Mouse (Mus musculus) hindbrain, embryonic 15.5 days (tissue): ENCODE data around the gene Mif4gd. TPM values are rescaled to one million over a fixed set of nuclear protein-coding genes. Genes with fewer than 3 reads are reported as not detected.
A peak's percentile ranks its signal among the peaks of the same experiment; 100 is the strongest.

ENCODE experiments used
- ATAC-seq: fragments of 200-750 bp; cut with Nextera tagmentation; 2 replicates; pipeline ENCODE4 v1.8.0; 2017; ENCODE audit warnings: low read depth, moderate number of reproducible peaks, moderate TSS enrichment; ENCODE audit not compliant: low FRiP score
- H3K27ac ChIP-seq: fragments of 300-500 bp; sonication (generic); replicated peaks from 2 replicates; pipeline ENCODE4 v1.5.1; 2015; ENCODE audit warnings: mild to moderate bottlenecking, inconsistent platforms
- H3K27me3 ChIP-seq: fragments of 300-500 bp; sonication (generic); 2 replicates; pipeline ENCODE4 v1.6.1; 2015; ENCODE audit warnings: control low read depth, inconsistent platforms
- H3K36me3 ChIP-seq: fragments of 300-500 bp; sonication (generic); 2 replicates; pipeline ENCODE4 v1.6.1; 2015; ENCODE audit warnings: control low read depth, inconsistent platforms
- H3K4me1 ChIP-seq: fragments of 300-500 bp; sonication (generic); replicated peaks from 2 replicates; pipeline ENCODE4 v1.6.1; 2015; ENCODE audit warnings: control low read depth, inconsistent platforms
- H3K4me2 ChIP-seq: fragments of 300-500 bp; sonication (generic); 2 replicates; pipeline ENCODE4 v1.6.1; 2015; ENCODE audit warnings: moderate library complexity, mild to moderate bottlenecking, inconsistent platforms
- H3K4me3 ChIP-seq: fragments of 300-500 bp; sonication (generic); 2 replicates; pipeline ENCODE4 v1.5.1; 2015; ENCODE audit warnings: mild to moderate bottlenecking, inconsistent platforms
- H3K9ac ChIP-seq: fragments of 300-500 bp; sonication (generic); 2 replicates; pipeline ENCODE4 v1.6.1; 2015; ENCODE audit warnings: inconsistent platforms
- H3K9me3 ChIP-seq: fragments of 300-500 bp; sonication (generic); 2 replicates; pipeline ENCODE4 v1.6.1; 2016; ENCODE audit warnings: control low read depth, inconsistent platforms
- WGBS: fragments of 180-500 bp; shearing (Covaris S2); methylation state at CpG from one replicate; pipeline ENCODE4 v1.1.7; 2015; 5-methylcytosine and 5-hydroxymethylcytosine counted together
- polyA plus RNA-seq: library from polyadenylated mRNA; unstranded; fragments of >200 nt; fragmentation: Nextera tagmentation; extraction: Ambion mirVana; gene quantifications from 2 replicates; pipeline ENCODE4 v1.2.1, GENCODE M21; 2015

The Mif4gd gene
- polyA plus RNA-seq, 1 experiment from 2014 or later, result 13.9 TPM

- H3K4me2 ChIP-seq, result no peak overlapping the region
- H3K4me3 ChIP-seq, result no peak overlapping the region
- no peak for ATAC-seq
- H3K36me3 ChIP-seq, result no peaks in the 10 kb centered on the region
- no peak overlapping the region for H3K27ac ChIP-seq
- no peaks in the 10 kb centered on the region for H3K27me3 ChIP-seq
- no peak overlapping the region for H3K9ac ChIP-seq
- 16% methylated on average over 3 of the region's 3 CpGs for WGBS
- no peaks in the 10 kb centered on the region for H3K9me3 ChIP-seq
- H3K4me1 ChIP-seq, result peaks cover 16% of the 10 kb centered on the region
Measured at GRCm38 (mm10) chr11:115631505-115631890, 18.7 kb upstream of the Mif4gd start.

- Histone ChIP-seq H3K27me3 (no peaks in the 10 kb centered on the region), H3K4me3 (no peak overlapping the region), H3K4me1 (peaks cover 23% of the 10 kb centered on the region), H3K27ac (no peak overlapping the region), H3K9me3 (no peaks in the 10 kb centered on the region), H3K4me2 (no peak overlapping the region), H3K36me3 (no peaks in the 10 kb centered on the region), H3K9ac (no peak overlapping the region)
- ATAC-seq, result no peak
- WGBS, result 50% methylated on average over 16 of the region's 16 CpGs
Measured at GRCm38 (mm10) chr11:115630532-115631504, 18.0 kb upstream of the Mif4gd start.

- Histone ChIP-seq H3K4me1 (peaks cover 23% of the 10 kb centered on the region), H3K36me3 (no peaks in the 10 kb centered on the region), H3K9me3 (no peaks in the 10 kb centered on the region), H3K4me2 (no peak overlapping the region), H3K9ac (no peak overlapping the region), H3K27ac (no peak overlapping the region), H3K27me3 (no peaks in the 10 kb centered on the region), H3K4me3 (no peak overlapping the region)
- 89% methylated on average over 13 of the region's 13 CpGs for WGBS
- ATAC-seq, result no peak
Measured at GRCm38 (mm10) chr11:115629734-115630531, 17.2 kb upstream of the Mif4gd start.

- peak overlapping the region; percentile 70 for H3K4me2 ChIP-seq
- H3K36me3 ChIP-seq, result no peaks in the 10 kb centered on the region
- no peaks in the 10 kb centered on the region for H3K27me3 ChIP-seq
- no peak overlapping the region for H3K9ac ChIP-seq
- peak; percentile 7; the same call in 1 of the 2 replicates for ATAC-seq
- peak overlapping the region; percentile 72 for H3K4me3 ChIP-seq
- 52% methylated on average over 13 of the region's 13 CpGs for WGBS
- H3K9me3 ChIP-seq, result no peaks in the 10 kb centered on the region
- no peak overlapping the region for H3K27ac ChIP-seq
- H3K4me1 ChIP-seq, result peaks cover 23% of the 10 kb centered on the region
Measured at GRCm38 (mm10) chr11:115628465-115629101, 15.8 kb upstream of the Mif4gd start.

- Histone ChIP-seq H3K4me3 (peak within 1 kb of the TSS; percentile 72), H3K9me3 (no peaks in the 10 kb centered on the region), H3K4me2 (peak within 1 kb of the TSS; percentile 70), H3K36me3 (peaks cover 3% of the 10 kb centered on the region; the same call in 1 of the 2 replicates), H3K4me1 (peaks cover 23% of the 10 kb centered on the region), H3K27me3 (no peaks in the 10 kb centered on the region), H3K9ac (peak within 1 kb of the TSS; percentile 64), H3K27ac (peak within 1 kb of the TSS; percentile 23; the same call in 1 of the 2 replicates)
- WGBS, result under 1% methylated on average over 47 of the region's 47 CpGs
- ATAC-seq, result peak; percentile 99
Measured at GRCm38 (mm10) chr11:115627705-115628464, 15.1 kb upstream of the Mif4gd start, which contains the start of gene Slc25a19. Gene Slc25a19 (minus strand): TSS chr11:115628295.

GRCm38 (mm10) chr11:115626824-115627616 lies 14.3 kb upstream of the Mif4gd start:
- Histone ChIP-seq H3K4me3 (peak overlapping the region; percentile 72), H3K9me3 (no peaks in the 10 kb centered on the region), H3K9ac (peak overlapping the region; percentile 64), H3K27me3 (no peaks in the 10 kb centered on the region), H3K27ac (no peak overlapping the region), H3K4me2 (peak overlapping the region; percentile 70), H3K4me1 (peaks cover 23% of the 10 kb centered on the region), H3K36me3 (peaks cover 10% of the 10 kb centered on the region; the same call in 1 of the 2 replicates)
- no peak for ATAC-seq
- 51% methylated on average over 11 of the region's 11 CpGs for WGBS

GRCm38 (mm10) chr11:115625877-115626276 lies 13.1 kb upstream of the Mif4gd start:
- Histone ChIP-seq H3K27ac (no peak overlapping the region), H3K27me3 (no peaks in the 10 kb centered on the region), H3K4me3 (no peak overlapping the region), H3K4me1 (peaks cover 23% of the 10 kb centered on the region), H3K9ac (no peak overlapping the region), H3K36me3 (peaks cover 16% of the 10 kb centered on the region; the same call in 1 of the 2 replicates), H3K9me3 (no peaks in the 10 kb centered on the region), H3K4me2 (no peak overlapping the region)
- no peak for ATAC-seq
- 83% methylated on average over 9 of the region's 9 CpGs for WGBS

GRCm38 (mm10) chr11:115623487-115624070 lies 10.8 kb upstream of the Mif4gd start:
- no peak for ATAC-seq
- Histone ChIP-seq H3K27me3 (no peaks in the 10 kb centered on the region), H3K4me2 (no peak overlapping the region), H3K27ac (no peak overlapping the region), H3K36me3 (peaks cover 22% of the 10 kb centered on the region), H3K4me3 (no peak overlapping the region), H3K9ac (no peak overlapping the region), H3K9me3 (no peaks in the 10 kb centered on the region), H3K4me1 (peaks cover 19% of the 10 kb centered on the region)
- WGBS, result 73% methylated on average over 9 of the region's 9 CpGs

- 90% methylated on average over 7 of the region's 7 CpGs for WGBS
- no peaks in the 10 kb centered on the region for H3K9me3 ChIP-seq
- peaks cover 27% of the 10 kb centered on the region for H3K36me3 ChIP-seq
- no peak overlapping the region for H3K9ac ChIP-seq
- H3K4me1 ChIP-seq, result no peaks in the 10 kb centered on the region
- no peak overlapping the region for H3K4me3 ChIP-seq
- H3K4me2 ChIP-seq, result no peak overlapping the region
- no peak overlapping the region for H3K27ac ChIP-seq
- H3K27me3 ChIP-seq, result no peaks in the 10 kb centered on the region; the same call in 1 of the 2 replicates
- no peak for ATAC-seq
Measured at GRCm38 (mm10) chr11:115619949-115620348, 7.2 kb upstream of the Mif4gd start.

- Histone ChIP-seq H3K27me3 (peaks cover 6% of the 10 kb centered on the region; the same call in 1 of the 2 replicates), H3K9me3 (no peaks in the 10 kb centered on the region), H3K36me3 (peaks cover 30% of the 10 kb centered on the region), H3K4me1 (no peaks in the 10 kb centered on the region), H3K4me3 (no peak overlapping the region), H3K27ac (no peak overlapping the region), H3K4me2 (no peak overlapping the region), H3K9ac (no peak overlapping the region)
- ATAC-seq, result no peak
- WGBS, result 84% methylated on average over 16 of the region's 16 CpGs
Measured at GRCm38 (mm10) chr11:115618732-115619516, 6.2 kb upstream of the Mif4gd start.
